Mouse (Mus musculus): ENCODE measurements around the gene Arpin. TPM values are rescaled to one million over a fixed set of nuclear protein-coding genes. Genes with fewer than 3 reads are reported as not detected.

Gene Arpin
- polyA plus RNA-seq (2015; fragmentation: Nextera tagmentation; extraction: Ambion mirVana), result 4.0 and 4.9 TPM in 2 replicates

GRCm38 (mm10) chr7:79934862-79935510 lies at the start of gene Arpin:
TSS of gene Arpin (minus strand) at chr7:79935359.

GRCm38 (mm10) chr7:79920344-79920983 lies 14.7 kb downstream of the Arpin start, which contains the start of gene Ap3s2:
TSS of gene Ap3s2 (minus strand) at chr7:79920649.

Other genes starting within 250 kb of the Arpin start
- gene Kif7, start 219.6 kb downstream of the Arpin start, polyA plus RNA-seq (2015; fragmentation: Nextera tagmentation; extraction: Ambion mirVana), result 0.60 and 1.1 TPM in 2 replicates
- 0.06 TPM in 1 of 2 replicates, not detected in the other for gene Plin1, start 202.5 kb downstream of the Arpin start, polyA plus RNA-seq (2015; fragmentation: Nextera tagmentation; extraction: Ambion mirVana)
- gene Pex11a, start 192.2 kb downstream of the Arpin start, polyA plus RNA-seq (2015; fragmentation: Nextera tagmentation; extraction: Ambion mirVana), result 2.5 and 4.8 TPM in 2 replicates
- not detected in 2 replicates for gene Wdr93, start 192.2 kb downstream of the Arpin start, polyA plus RNA-seq (2015; fragmentation: Nextera tagmentation; extraction: Ambion mirVana)
- not detected in 2 replicates for gene Mesp1, start 141.6 kb downstream of the Arpin start, polyA plus RNA-seq (2015; fragmentation: Nextera tagmentation; extraction: Ambion mirVana)
- 0.06 and 0.49 TPM in 2 replicates for gene Mesp2, start 124.6 kb downstream of the Arpin start, polyA plus RNA-seq (2015; fragmentation: Nextera tagmentation; extraction: Ambion mirVana)
- 5.6 and 5.8 TPM in 2 replicates for gene Anpep, start 74.3 kb downstream of the Arpin start, polyA plus RNA-seq (2015; fragmentation: Nextera tagmentation; extraction: Ambion mirVana)
- 10.5 and 11.7 TPM in 2 replicates for gene Ap3s2, start 14.7 kb downstream of the Arpin start, polyA plus RNA-seq (2015; fragmentation: Nextera tagmentation; extraction: Ambion mirVana)
- 6.9 and 8.5 TPM in 2 replicates for gene Zfp710, start 89.5 kb upstream of the Arpin start, polyA plus RNA-seq (2015; fragmentation: Nextera tagmentation; extraction: Ambion mirVana)
- 115 and 141 TPM in 2 replicates for gene Idh2, start 180.0 kb upstream of the Arpin start, polyA plus RNA-seq (2015; fragmentation: Nextera tagmentation; extraction: Ambion mirVana)